Mouse (Mus musculus) midbrain, embryonic 15.5 days (tissue): ENCODE results near the gene Basp1. TPM values are rescaled to one million over a fixed set of nuclear protein-coding genes. Genes with fewer than 3 reads are reported as not detected.
A peak's percentile ranks its signal among the peaks of the same experiment; 100 is the strongest.

Experiments
- ATAC-seq: fragments of 200-750 bp; cut with Nextera tagmentation; replicated peaks from 2 replicates; pipeline ENCODE4 v1.8.0; 2017; ENCODE audit warnings: moderate TSS enrichment
- H3K27ac ChIP-seq: fragments of 300-500 bp; sonication (generic); 2 replicates; pipeline ENCODE4 v1.5.1; 2015; ENCODE audit warnings: mild to moderate bottlenecking, inconsistent platforms
- H3K27me3 ChIP-seq: fragments of 300-500 bp; sonication (generic); replicated peaks from 2 replicates; pipeline ENCODE4 v1.6.1; 2015; ENCODE audit warnings: inconsistent platforms
- H3K36me3 ChIP-seq: fragments of 300-500 bp; sonication (generic); replicated peaks from 2 replicates; pipeline ENCODE4 v1.6.1; 2015; ENCODE audit warnings: inconsistent platforms
- H3K4me1 ChIP-seq: fragments of 300-500 bp; sonication (generic); 2 replicates; pipeline ENCODE4 v1.6.1; 2015; ENCODE audit warnings: inconsistent platforms
- H3K4me2 ChIP-seq: fragments of 300-500 bp; sonication (generic); 2 replicates; pipeline ENCODE4 v1.6.1; 2015; ENCODE audit warnings: inconsistent platforms, mild to moderate bottlenecking, moderate library complexity
- H3K4me3 ChIP-seq: fragments of 300-500 bp; sonication (generic); 2 replicates; pipeline ENCODE4 v1.5.1; 2015; ENCODE audit warnings: mild to moderate bottlenecking, inconsistent platforms
- H3K9ac ChIP-seq: fragments of 300-500 bp; sonication (generic); 2 replicates; pipeline ENCODE4 v1.6.1; 2015; ENCODE audit warnings: mild to moderate bottlenecking, inconsistent platforms
- H3K9me3 ChIP-seq: fragments of 300-500 bp; sonication (generic); 2 replicates; pipeline ENCODE4 v1.6.1; 2016; ENCODE audit warnings: inconsistent platforms
- WGBS: fragments of 180-500 bp; shearing (Covaris S2); methylation state at CpG from one replicate; pipeline ENCODE4 v1.1.7; 2015; ENCODE audit warnings: mixed read lengths; 5-methylcytosine and 5-hydroxymethylcytosine counted together
- polyA plus RNA-seq: library from polyadenylated mRNA; unstranded; fragments of >200 nt; fragmentation: Nextera tagmentation; extraction: Ambion mirVana; gene quantifications from 2 replicates; pipeline ENCODE4 v1.2.1, GENCODE M21; 2015

Gene Basp1
- polyA plus RNA-seq, 1 experiment from 2014 or later: 375 TPM

DNA sequence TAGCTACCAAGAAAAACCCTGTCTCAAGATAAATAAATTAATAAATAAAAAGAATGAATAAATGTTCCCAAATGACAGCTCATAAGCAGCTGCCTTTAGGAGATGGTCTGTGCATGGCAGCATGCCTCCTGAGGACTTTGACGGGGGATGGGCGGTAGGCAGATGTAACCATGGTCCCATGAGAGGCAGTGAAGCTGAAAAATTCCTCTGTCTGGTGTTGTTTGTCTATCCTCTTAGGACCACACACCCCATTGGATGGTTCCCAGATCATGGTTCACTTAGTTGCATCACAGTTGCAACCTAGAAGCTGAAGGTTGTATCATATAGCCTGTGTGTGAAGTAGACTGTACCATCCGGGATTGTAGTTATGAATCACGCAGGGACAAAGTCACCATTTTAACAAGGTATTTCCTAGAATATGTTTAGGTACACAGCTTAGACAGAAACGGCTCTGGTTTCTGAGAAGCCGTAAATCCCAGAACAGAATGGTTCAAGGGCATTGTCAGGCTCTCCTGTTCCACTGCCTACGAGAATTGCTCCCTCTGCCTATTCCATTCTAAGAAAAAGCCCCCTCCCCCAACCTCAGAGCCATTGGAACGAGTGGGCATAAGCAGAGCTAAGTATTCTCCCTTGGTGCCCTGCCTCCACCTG, 29.7 kb upstream of the Basp1 start:
- no peak for ATAC-seq
- WGBS: 77% methylated on average over 8 of the region's 8 CpGs
- no peaks in the 10 kb centered on the region for H3K36me3 ChIP-seq

GRCm38 (mm10) chr15:25441868-25442185, 28.3 kb upstream of the Basp1 start:
- Histone ChIP-seq H3K36me3 (no peaks in the 10 kb centered on the region), H3K4me2 (no peak overlapping the region), H3K4me3 (no peak overlapping the region), H3K9ac (no peak overlapping the region), H3K27me3 (no peaks in the 10 kb centered on the region), H3K9me3 (no peaks in the 10 kb centered on the region), H3K27ac (no peak overlapping the region), H3K4me1 (peaks cover 17% of the 10 kb centered on the region)
- ATAC-seq: no peak
- WGBS: 61% methylated on average over 9 of the region's 9 CpGs

More for the DNA sequence above, 29.7 kb upstream of the Basp1 start:
- Histone ChIP-seq H3K4me1 (peaks cover 17% of the 10 kb centered on the region), H3K27ac (no peak overlapping the region), H3K9me3 (no peaks in the 10 kb centered on the region), H3K4me3 (no peak overlapping the region), H3K9ac (no peak overlapping the region), H3K4me2 (no peak overlapping the region), H3K27me3 (no peaks in the 10 kb centered on the region)

DNA sequence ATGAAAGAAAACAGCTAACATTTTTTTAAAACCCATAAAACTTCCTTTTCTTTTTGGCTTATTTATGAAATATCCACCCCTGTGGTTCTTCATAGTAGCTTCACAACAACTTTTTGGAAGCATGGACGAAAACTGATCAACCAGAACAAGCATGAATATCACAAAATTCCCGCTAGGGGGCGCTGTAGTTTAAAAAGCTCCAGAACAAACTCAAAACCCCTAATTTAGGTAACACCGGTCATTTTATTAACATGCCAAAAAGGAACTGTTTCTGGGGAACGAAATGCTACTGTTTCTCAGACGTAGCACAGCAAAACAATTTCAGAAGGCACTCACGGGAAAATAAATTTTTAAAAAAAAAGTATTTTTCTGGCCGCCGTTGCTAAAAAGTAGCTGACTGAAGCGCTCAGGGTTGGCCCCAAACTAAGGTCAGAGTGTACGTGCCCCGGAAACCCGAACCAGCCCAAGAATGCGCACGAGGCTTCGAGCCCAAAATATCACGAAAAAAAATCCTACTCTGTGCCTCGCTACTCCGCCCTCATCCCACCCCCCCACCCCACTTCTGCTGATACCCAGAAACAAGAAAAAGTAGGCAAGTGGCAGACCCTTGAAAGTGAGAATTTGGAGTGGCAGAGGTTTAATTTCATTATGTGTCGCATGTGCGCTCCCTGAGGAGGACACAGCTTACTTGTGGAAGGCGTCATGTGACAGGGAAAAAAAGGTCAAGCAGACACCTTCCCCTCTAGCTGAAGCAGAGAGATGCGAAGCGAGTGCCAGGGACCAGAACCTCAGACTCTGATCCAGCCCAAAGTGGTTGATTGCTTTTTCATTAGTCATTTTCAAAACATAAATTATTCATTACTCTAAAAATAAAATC, 27.7 kb upstream of the Basp1 start:
- Histone ChIP-seq H3K9ac (no peak overlapping the region), H3K27ac (no peak overlapping the region), H3K4me3 (no peak overlapping the region), H3K27me3 (no peaks in the 10 kb centered on the region), H3K4me2 (peak overlapping the region; percentile 25), H3K9me3 (no peaks in the 10 kb centered on the region), H3K4me1 (peaks cover 15% of the 10 kb centered on the region), H3K36me3 (no peaks in the 10 kb centered on the region)
- ATAC-seq: no peak
- 26% methylated on average over 24 of the region's 24 CpGs for WGBS

- no peaks in the 10 kb centered on the region for H3K27me3 ChIP-seq
- H3K36me3 ChIP-seq: no peaks in the 10 kb centered on the region
- H3K27ac ChIP-seq: no peak overlapping the region
- WGBS: 86% methylated on average over 8 of the region's 8 CpGs
- no peak overlapping the region for H3K9ac ChIP-seq
- no peaks in the 10 kb centered on the region for H3K9me3 ChIP-seq
- no peak overlapping the region for H3K4me3 ChIP-seq
- no peak for ATAC-seq
- peaks cover 6% of the 10 kb centered on the region for H3K4me1 ChIP-seq
- H3K4me2 ChIP-seq: no peak overlapping the region
Measured at GRCm38 (mm10) chr15:25440317-25440716, 26.8 kb upstream of the Basp1 start.

- Histone ChIP-seq H3K27me3 (no peaks in the 10 kb centered on the region), H3K4me2 (no peak overlapping the region), H3K27ac (no peak overlapping the region), H3K9ac (no peak overlapping the region), H3K36me3 (no peaks in the 10 kb centered on the region), H3K4me3 (no peak overlapping the region), H3K4me1 (no peaks in the 10 kb centered on the region), H3K9me3 (no peaks in the 10 kb centered on the region)
- no peak for ATAC-seq
- 77% methylated on average over 1 of the region's 1 CpGs for WGBS
Measured at GRCm38 (mm10) chr15:25432341-25432740, 18.8 kb upstream of the Basp1 start.

- no peak for ATAC-seq
- no peaks in the 10 kb centered on the region for H3K27me3 ChIP-seq
- no peaks in the 10 kb centered on the region for H3K4me1 ChIP-seq
Measured at GRCm38 (mm10) chr15:25430167-25430566, 16.6 kb upstream of the Basp1 start.

DNA sequence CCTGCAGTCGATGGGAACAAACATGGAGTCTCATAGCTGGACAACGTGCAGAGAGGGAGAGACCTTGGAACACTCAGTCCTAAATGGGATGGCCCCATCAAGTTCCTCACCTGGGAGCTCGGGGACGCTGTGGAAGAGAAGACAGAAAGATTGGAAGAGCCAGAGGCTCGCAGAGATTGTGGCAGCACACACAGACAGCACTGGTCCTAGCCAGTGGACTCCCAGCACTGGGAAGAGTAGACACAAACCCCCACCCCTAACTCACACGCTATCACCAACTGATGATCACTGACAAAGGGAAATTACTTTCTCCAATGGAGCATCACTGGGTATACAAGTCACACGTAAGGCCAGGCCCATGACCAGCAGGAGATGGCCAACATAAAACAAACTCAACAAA, 15.4 kb upstream of the Basp1 start:
- ATAC-seq: peak; percentile 58; the same call in 1 of the 2 replicates
- WGBS: 67% methylated on average over 7 of the region's 7 CpGs
- no peak overlapping the region for H3K9ac ChIP-seq

More at GRCm38 (mm10) chr15:25430167-25430566, 16.6 kb upstream of the Basp1 start:
- Histone ChIP-seq H3K36me3 (no peaks in the 10 kb centered on the region), H3K4me3 (no peak overlapping the region), H3K9ac (no peak overlapping the region), H3K9me3 (no peaks in the 10 kb centered on the region), H3K4me2 (no peak overlapping the region), H3K27ac (no peak overlapping the region)
- 85% methylated on average over 3 of the region's 3 CpGs for WGBS

DNA sequence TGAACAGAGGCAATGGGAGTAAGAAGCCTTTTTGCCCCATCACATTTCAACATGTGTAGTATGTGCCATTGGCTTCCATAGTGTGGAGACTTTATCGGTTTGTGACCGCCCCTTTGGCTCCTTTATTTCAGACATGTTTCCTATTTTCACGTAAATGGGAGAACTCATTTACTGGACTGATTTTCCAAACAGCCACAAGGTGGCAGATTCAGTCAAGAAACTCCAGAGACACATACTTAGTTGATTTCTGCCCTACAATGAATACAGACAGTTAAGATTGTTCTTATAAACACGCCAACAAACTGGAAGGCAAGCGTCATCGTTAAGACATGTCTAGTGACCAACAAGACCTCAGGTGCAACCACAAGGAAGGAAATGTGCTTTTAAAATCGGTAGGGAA, 15.0 kb upstream of the Basp1 start:
- Histone ChIP-seq H3K27ac (no peak overlapping the region), H3K4me1 (no peaks in the 10 kb centered on the region), H3K36me3 (no peaks in the 10 kb centered on the region), H3K9ac (no peak overlapping the region), H3K4me3 (no peak overlapping the region), H3K9me3 (no peaks in the 10 kb centered on the region), H3K27me3 (no peaks in the 10 kb centered on the region), H3K4me2 (no peak overlapping the region)
- ATAC-seq: 0 out of 2 replicates have a peak, but pooled peaks have one; percentile 50
- WGBS: 49% methylated on average over 7 of the region's 7 CpGs

More for the DNA sequence above, 15.4 kb upstream of the Basp1 start:
- Histone ChIP-seq H3K36me3 (no peaks in the 10 kb centered on the region), H3K4me3 (no peak overlapping the region), H3K4me2 (no peak overlapping the region), H3K27me3 (no peaks in the 10 kb centered on the region), H3K4me1 (no peaks in the 10 kb centered on the region), H3K27ac (no peak overlapping the region), H3K9me3 (no peaks in the 10 kb centered on the region)

DNA sequence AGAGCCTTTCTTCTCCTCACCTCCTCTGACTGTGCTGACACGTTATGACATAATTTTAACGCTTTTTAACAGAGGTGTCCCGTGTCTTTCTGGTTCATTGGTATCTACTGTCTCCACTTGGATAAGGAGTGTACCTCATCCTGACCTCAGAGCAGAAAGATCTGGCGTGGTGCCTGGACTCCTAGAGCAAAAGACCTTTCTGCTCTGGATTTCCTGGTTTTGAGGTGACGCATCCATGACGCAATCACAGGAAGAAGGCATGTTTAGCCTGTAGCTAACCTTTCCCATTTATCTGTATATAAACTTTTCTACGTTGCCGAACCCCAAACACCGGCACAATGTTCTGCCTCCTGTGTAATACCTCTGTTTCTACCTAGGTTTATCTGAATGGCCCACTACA, 6.7 kb upstream of the Basp1 start:
- H3K4me2 ChIP-seq: no peak overlapping the region
- H3K9me3 ChIP-seq: no peaks in the 10 kb centered on the region
- no peak overlapping the region for H3K4me3 ChIP-seq
- no peaks in the 10 kb centered on the region for H3K27me3 ChIP-seq
- peaks cover 20% of the 10 kb centered on the region for H3K4me1 ChIP-seq
- no peak overlapping the region for H3K9ac ChIP-seq
- 91% methylated on average over 9 of the region's 9 CpGs for WGBS
- H3K36me3 ChIP-seq: 0 out of 2 replicates have a peak, but pooled peaks cover 4% of the 10 kb centered on the region
- H3K27ac ChIP-seq: no peak overlapping the region
- no peak for ATAC-seq

DNA sequence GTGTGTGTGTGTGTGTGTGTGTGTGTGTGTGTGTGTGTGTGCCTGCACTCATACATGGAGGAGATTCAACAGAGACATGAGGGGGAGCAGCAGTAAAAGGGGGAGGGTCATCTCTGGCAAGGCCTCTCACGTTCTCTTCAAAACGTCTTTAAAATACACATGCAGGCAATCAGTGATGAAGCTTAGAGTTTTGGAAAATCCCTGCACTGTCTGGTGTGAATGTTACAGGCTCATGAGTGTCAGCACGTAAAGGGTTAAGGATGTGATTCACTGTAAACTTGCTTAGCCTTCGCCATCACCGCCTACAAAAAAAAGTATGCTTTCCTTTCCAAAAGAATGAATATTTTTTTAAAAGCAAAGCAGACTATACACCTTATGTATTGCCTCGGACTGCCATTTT, 2.8 kb upstream of the Basp1 start:
- no peaks in the 10 kb centered on the region for H3K36me3 ChIP-seq
- peak overlapping the region; percentile 100 for H3K4me3 ChIP-seq
- H3K9ac ChIP-seq: peak overlapping the region; percentile 100
- peak overlapping the region; percentile 60 for H3K4me2 ChIP-seq
- no peaks in the 10 kb centered on the region for H3K27me3 ChIP-seq
- ATAC-seq: no peak
- 22% methylated on average over 6 of the region's 6 CpGs for WGBS
- H3K9me3 ChIP-seq: no peaks in the 10 kb centered on the region
- H3K27ac ChIP-seq: peak overlapping the region; percentile 100
- H3K4me1 ChIP-seq: peaks cover 20% of the 10 kb centered on the region

- Histone ChIP-seq H3K36me3 (no peaks in the 10 kb centered on the region), H3K27ac (peak overlapping the region; percentile 100), H3K4me3 (peak overlapping the region; percentile 100), H3K4me2 (peak overlapping the region; percentile 60), H3K9me3 (no peaks in the 10 kb centered on the region), H3K27me3 (no peaks in the 10 kb centered on the region), H3K4me1 (peaks cover 20% of the 10 kb centered on the region), H3K9ac (peak overlapping the region; percentile 100)
- WGBS: 19% methylated on average over 4 of the region's 4 CpGs
- no peak for ATAC-seq
Measured at GRCm38 (mm10) chr15:25415958-25416357, 2.4 kb upstream of the Basp1 start.

DNA sequence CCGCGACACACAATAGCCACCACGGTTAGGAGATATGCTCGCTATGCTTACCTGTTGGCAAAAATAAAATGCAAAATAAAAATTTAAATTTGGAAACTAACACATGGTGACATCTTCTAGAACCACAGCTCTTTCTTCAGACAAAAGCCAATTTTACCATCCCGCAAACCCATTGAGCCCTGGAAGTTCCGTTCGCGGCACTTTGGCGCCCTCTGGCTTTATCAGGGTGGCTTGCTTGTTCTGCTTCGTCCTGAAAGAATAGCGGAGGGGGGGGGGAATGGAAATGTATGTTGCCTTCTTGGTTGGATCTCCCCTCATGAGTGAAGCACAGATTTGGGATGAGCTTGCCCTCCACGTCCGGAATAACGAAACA, 1.2 kb upstream of the Basp1 start:
- Histone ChIP-seq H3K9ac (peak overlapping the region; percentile 100), H3K4me1 (peaks cover 23% of the 10 kb centered on the region), H3K27ac (peak overlapping the region; percentile 100), H3K27me3 (no peaks in the 10 kb centered on the region), H3K4me3 (peak overlapping the region; percentile 100), H3K4me2 (peak overlapping the region; percentile 60), H3K9me3 (no peaks in the 10 kb centered on the region), H3K36me3 (no peaks in the 10 kb centered on the region)
- peak; percentile 27 for ATAC-seq
- WGBS: under 1% methylated on average over 14 of the region's 14 CpGs
